Mouse (Mus musculus): Measurements from ENCODE around the gene Bhmt2.

Gene Bhmt2

DNA sequence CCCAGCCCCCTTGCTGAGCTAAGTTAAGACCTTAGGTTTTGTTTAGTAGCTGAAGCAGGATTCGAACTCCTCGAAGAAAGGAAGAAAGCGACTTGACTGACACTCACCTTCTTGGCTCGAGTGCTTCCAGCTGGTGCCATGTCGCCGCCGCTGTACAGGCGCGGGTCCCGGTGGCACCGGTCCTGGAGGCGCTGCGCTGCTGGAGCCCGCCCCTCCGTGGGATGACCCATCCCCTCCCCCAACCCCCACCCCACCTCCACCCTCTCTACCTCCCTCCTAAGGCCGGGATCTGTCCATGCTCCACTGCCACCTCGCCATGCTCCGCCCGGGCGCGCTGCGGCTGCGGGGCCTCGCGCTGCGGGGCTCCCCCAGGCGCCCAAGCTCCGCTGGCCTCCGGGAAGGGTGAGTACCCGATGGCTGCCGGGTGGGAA lies at the start of gene Bhmt2, which contains the start of gene Dmgdh:
Gene Bhmt2 (minus strand): TSS at position 172 of the 431 bp plus-strand sequence.
Gene Dmgdh (plus strand): TSS at position 303 of the 431 bp plus-strand sequence.
- DNase-seq = no peak

GRCm38 (mm10) chr13:93723455-93723854 lies 49.4 kb upstream of the Bhmt2 start:
- no peak for DNase-seq

DNA sequence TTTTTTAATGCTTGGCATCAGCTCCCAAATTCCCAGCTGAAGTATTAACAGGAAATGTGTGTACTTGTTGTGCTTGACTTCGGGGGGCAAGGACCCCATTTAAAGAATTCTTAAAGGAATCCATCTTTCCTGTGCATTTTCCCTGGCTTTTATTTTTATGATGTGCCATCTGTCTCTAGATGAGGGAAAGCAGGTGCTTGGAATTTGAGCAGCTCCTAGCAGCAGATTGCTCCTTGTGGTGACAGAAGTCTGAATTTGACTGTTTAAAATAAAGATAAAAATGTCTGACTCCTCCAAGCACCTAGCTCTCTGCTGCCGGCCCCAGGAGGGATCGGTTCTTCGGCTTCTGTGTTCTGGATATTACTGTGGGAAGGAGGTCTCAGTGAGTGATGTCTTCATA lies 47.8 kb upstream of the Bhmt2 start:
- no peak for DNase-seq

- DNase-seq = peak; percentile 52
Observed at GRCm38 (mm10) chr13:93718948-93719347, 44.8 kb upstream of the Bhmt2 start.

DNA sequence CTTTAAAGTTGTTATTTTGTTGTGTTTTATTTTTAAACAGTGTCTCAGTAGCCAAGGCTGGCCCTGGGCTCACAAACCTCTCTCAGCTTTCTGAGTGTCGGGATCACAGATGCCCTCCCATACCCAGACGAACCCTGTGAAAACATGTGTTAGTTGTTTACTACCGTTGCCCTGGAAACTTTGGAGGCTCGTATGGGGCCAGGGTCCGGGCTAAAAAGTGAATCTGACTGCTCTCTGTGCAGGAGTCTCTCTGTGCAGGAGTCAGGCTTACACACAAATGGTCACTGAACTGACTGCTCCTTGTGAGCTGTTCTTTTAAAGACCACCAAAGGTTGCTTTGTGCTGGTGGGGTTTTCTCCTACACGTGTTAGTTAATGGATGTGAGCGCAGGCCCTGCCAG lies 43.0 kb upstream of the Bhmt2 start:
- DNase-seq = no peak

DNA sequence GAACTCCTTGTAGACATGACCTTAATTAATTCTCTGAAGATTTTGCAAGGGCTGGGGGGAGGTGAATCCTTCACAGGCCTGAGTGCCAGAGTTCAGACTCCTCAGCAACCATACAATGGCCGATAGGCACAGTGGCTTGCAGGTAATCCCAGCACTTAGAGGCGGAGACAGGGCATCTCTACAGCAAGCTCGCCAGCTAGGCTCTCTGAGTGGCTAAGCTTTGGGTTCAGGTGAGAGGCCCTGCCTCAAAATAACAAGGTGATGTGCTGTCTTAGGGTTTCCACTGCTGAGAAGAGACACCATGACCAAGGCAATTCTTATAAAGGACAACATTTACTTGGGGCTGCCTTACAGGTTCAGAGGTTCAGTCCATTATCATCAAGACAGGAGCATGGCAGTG lies 39.7 kb upstream of the Bhmt2 start:
- no peak for DNase-seq

GRCm38 (mm10) chr13:93712362-93712761 lies 38.3 kb upstream of the Bhmt2 start:
- no peak for DNase-seq

- DNase-seq = no peak
Observed at GRCm38 (mm10) chr13:93711226-93711625, 37.1 kb upstream of the Bhmt2 start.

DNA sequence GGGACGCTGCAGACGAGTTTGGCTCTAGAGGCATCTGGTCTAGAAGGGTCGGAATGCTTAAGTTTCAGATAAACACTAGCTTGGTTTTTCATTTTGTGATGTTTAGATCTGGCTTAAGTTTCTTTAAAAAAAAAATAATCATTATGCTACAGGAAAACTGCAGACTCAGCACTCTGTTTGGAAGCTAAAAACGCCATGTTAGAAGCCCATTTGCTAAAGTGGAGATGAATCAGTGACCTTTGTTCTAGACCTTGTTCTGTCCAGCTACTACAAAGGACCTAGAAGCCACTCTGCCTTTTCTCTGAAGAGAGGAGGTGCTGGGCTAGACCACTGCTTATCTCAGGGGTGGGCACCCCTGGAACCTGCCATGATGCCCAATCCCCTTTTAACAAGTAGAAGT lies 36.2 kb upstream of the Bhmt2 start:
- no peak for DNase-seq

DNA sequence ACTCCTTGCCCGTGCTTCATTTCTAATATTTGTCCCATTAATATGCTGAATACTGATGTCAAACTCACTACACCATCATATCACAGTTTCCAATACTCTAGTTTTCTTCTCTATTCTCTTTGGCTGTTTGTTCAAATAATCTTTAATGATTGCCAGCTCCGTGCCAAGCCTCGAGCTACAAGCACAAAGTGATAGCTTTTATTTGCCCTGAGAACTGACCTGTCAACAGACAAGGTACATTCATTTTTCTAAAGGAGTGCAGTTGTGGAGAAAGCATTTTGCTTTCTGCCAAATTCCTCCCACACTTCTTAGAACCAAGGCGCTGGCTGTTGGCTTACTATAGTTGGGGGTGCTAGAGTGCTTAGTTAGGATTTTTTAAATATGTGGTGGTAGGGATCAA lies 33.2 kb upstream of the Bhmt2 start:
- no peak for DNase-seq

DNA sequence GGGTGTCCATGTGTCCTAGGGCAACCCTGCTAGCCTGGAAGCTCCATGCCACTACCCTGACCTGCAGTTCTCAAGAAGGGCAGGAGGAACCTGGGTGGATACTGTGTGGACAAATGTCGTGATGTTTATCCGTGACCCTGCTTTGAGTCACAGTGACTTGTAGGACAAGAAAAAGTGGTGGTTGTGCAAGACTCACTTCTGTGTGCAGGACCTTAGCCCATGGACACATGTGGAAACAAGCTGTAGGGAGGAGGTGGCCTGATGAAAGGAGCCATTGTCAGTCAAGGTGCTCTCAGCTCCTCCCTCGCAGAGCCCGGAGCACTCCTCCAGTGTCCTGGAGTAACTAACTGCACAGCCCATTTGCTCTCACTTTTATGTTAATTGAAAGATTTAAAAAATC lies 31.6 kb upstream of the Bhmt2 start:
- DNase-seq = no peak

GRCm38 (mm10) chr13:93698866-93699265 lies 24.8 kb upstream of the Bhmt2 start:
- no peak for DNase-seq

- no peak for DNase-seq
Observed at GRCm38 (mm10) chr13:93690821-93691220, 16.7 kb upstream of the Bhmt2 start.

- no peak for DNase-seq
Observed at GRCm38 (mm10) chr13:93689566-93689965, 15.5 kb upstream of the Bhmt2 start.

GRCm38 (mm10) chr13:93687321-93687720 lies 13.2 kb upstream of the Bhmt2 start:
- no peak for DNase-seq

DNA sequence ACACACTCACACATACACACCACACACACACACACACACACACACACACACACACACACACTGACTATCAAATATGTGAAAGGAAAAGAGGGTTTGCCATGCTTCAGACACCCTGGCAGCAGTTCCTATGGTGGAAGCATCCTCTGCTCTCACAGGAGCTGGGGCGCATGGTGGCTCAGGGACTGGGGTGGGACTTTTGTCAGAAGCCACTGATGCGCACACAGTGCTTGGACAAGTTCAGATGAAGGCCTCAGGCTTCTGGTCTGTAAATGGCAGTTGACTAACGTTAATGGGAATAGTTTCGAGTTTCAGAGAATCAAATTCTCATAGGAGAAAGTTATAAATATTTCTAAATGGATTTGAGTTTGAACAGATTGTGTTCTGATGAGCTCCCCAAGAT lies 11.1 kb upstream of the Bhmt2 start:
- DNase-seq = no peak

- no peak for DNase-seq
Observed at GRCm38 (mm10) chr13:93683336-93683735, 9.2 kb upstream of the Bhmt2 start.

GRCm38 (mm10) chr13:93676864-93677263 lies 2.8 kb upstream of the Bhmt2 start:
- no peak for DNase-seq

DNA sequence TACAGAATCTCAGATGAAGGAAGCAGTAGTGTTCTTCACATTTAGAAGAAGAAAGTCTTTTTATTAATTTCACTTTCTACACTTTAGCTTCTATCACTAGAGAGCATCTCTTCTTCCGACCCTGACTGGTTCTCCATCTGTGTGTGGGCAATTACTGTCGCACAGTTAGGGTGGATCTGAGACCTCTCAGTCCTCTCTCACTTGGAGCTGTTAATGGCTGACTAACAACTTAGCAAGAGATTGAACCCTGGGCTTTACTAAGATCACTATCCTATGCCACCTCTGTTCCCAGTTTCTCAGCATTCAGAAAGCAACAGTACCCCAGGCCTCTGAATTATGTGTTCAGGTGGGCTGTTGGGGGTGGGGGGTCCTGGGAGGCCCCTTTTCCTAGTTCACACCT lies 806 bp downstream of the Bhmt2 start:
- no peak for DNase-seq

GRCm38 (mm10) chr13:93672371-93672770 lies 1.7 kb downstream of the Bhmt2 start:
- no peak for DNase-seq

- DNase-seq = no peak
Observed at GRCm38 (mm10) chr13:93667586-93667985, 6.5 kb downstream of the Bhmt2 start.

GRCm38 (mm10) chr13:93657941-93658340 lies 16.2 kb downstream of the Bhmt2 start:
- DNase-seq = no peak

DNA sequence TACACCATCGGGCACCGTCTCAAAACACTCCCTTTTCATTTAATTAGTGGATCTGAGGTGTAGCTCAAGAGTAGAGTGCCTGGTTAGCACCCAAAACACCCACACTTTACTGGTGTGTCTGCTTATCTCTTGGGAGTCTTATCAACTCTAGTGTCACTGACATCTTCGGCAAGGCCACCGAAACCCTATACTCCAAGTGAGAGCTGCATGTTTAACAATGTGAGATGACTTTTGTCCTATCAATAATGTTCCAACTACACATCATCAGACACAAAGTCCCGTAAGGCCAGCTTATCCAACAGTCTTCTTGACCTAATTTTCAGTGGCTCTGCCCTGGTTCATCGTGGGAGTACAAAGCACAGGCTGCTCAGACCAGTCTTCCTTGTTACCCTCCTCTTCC lies 20.7 kb downstream of the Bhmt2 start:
- DNase-seq = no peak

DNA sequence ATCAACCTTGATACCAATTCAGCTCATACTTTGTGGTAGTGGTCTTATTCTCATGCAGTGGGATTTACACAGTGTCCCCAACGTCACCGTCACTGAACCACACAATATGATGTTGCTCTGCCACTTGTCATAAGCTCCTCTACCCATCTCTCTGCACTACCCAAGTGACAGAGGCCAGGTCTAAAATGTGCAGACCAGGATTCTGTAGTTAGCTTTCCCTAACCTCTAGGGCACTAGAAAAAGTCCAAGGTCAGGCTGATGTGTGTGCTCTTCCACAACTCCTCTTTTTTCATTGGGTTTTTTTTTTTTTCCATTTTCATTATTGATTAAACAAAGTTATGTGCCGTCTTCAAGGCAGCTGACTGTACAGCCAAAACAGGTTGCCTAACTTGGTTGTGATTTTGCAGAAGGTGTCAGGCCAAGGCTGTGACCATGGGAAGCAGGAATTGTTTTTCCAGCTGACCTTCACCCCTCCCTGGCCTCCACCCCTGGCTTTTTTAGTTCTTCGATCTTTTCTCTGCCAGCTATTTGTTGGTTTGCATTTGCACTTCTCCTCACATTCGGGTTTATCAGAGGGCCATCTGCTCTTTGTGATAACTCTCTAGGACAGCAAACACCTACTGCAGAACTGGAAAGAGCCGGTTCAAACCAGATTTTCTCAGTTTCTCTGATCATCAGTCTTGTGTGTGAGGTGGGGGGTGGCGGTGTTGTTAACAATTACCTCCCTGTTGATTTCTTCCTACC lies 25.5 kb downstream of the Bhmt2 start:
- DNase-seq = no peak

GRCm38 (mm10) chr13:93639636-93640035 lies 34.5 kb downstream of the Bhmt2 start:
- DNase-seq = no peak

Measured in thymus, postnatal 25 days (tissue).